Mouse (Mus musculus): ENCODE results near the gene Mef2c. TPM values are rescaled to one million over a fixed set of nuclear protein-coding genes. Genes with fewer than 3 reads are reported as not detected.

The Mef2c gene
- 0.29 TPM for polyA plus RNA-seq (2017; shearing (Covaris generic))

GRCm38 (mm10) chr13:83503919-83504318, at the start of gene Mef2c:
Mef2c (plus strand) TSS chr13:83504034.

All from effector memory CD4-positive, alpha-beta T cell, adult 7 months (primary cell).